Mouse (Mus musculus) lung, embryonic 16.5 days (tissue): ENCODE measurements around the gene Stag1. TPM values are rescaled to one million over a fixed set of nuclear protein-coding genes. Genes with fewer than 3 reads are reported as not detected.

Experiments
- ATAC-seq: fragments of 200-750 bp; cut with Nextera tagmentation; 2 replicates; pipeline ENCODE4 v1.8.0; 2017; ENCODE audit warnings: low read depth, mild to moderate bottlenecking, moderate library complexity
- H3K27ac ChIP-seq: fragments of 300-500 bp; sonication (generic); 2 replicates; pipeline ENCODE4 v1.5.1; 2014; ENCODE audit warnings: mild to moderate bottlenecking, control low read depth, low read length
- H3K27me3 ChIP-seq: fragments of 300-500 bp; sonication (generic); 2 replicates; pipeline ENCODE4 v1.6.1; 2014; ENCODE audit warnings: low read depth, low read length, mixed read lengths; ENCODE audit not compliant: control insufficient read depth, insufficient read depth
- H3K36me3 ChIP-seq: fragments of 300-500 bp; sonication (generic); 2 replicates; pipeline ENCODE4 v1.6.1; 2014; ENCODE audit warnings: low read length; ENCODE audit not compliant: control insufficient read depth, insufficient read depth
- H3K4me1 ChIP-seq: fragments of 300-500 bp; sonication (generic); replicated peaks from 2 replicates; pipeline ENCODE4 v1.6.1; 2014; ENCODE audit warnings: low read length, mixed read lengths; ENCODE audit not compliant: control insufficient read depth, insufficient read depth
- H3K4me2 ChIP-seq: fragments of 300-500 bp; sonication (generic); 2 replicates; pipeline ENCODE4 v1.6.1; 2014; ENCODE audit warnings: low read depth, low read length, control low read depth
- H3K4me3 ChIP-seq: fragments of 300-500 bp; sonication (generic); 2 replicates; pipeline ENCODE4 v1.5.1; 2014; ENCODE audit warnings: mild to moderate bottlenecking, low read length, control low read depth
- H3K9ac ChIP-seq: fragments of 300-500 bp; sonication (generic); 2 replicates; pipeline ENCODE4 v1.6.1; 2014; ENCODE audit warnings: low read length, control low read depth
- H3K9me3 ChIP-seq: fragments of 300-500 bp; sonication (generic); 2 replicates; pipeline ENCODE4 v1.6.1; 2016; ENCODE audit warnings: low read length; ENCODE audit not compliant: control insufficient read depth
- WGBS: fragments of 180-500 bp; shearing (Covaris S2); extraction: QIAGEN DNeasy Blood & Tissue Kit; methylation state at CpG from one replicate; pipeline ENCODE4 v1.1.7; 2014; 5-methylcytosine and 5-hydroxymethylcytosine counted together
- polyA plus RNA-seq: library from polyadenylated mRNA; unstranded; fragments of >200 nt; fragmentation: Nextera tagmentation; extraction: Ambion mirVana; gene quantifications from 2 replicates; pipeline ENCODE4 v1.2.1, GENCODE M21; 2015

The Stag1 gene
- polyA plus RNA-seq, 1 experiment from 2014 or later: 40.0 TPM

- ATAC-seq: no peak
- Histone ChIP-seq H3K27me3 (no peaks in the 10 kb centered on the region), H3K4me2 (no peak overlapping the region), H3K9me3 (no peaks in the 10 kb centered on the region), H3K27ac (no peak overlapping the region), H3K4me3 (no peak overlapping the region), H3K36me3 (no peaks in the 10 kb centered on the region), H3K9ac (no peak overlapping the region), H3K4me1 (peaks cover 5% of the 10 kb centered on the region; the same call in 1 of the 2 replicates)
- WGBS: 92% methylated on average over 4 of the region's 4 CpGs
Observed at GRCm38 (mm10) chr9:100656058-100656457, 58.5 kb downstream of the Stag1 start.

GRCm38 (mm10) chr9:100660587-100660986 lies 63.0 kb downstream of the Stag1 start:
- H3K27ac ChIP-seq: no peak overlapping the region
- no peaks in the 10 kb centered on the region for H3K9me3 ChIP-seq
- no peak overlapping the region for H3K4me2 ChIP-seq
- H3K4me3 ChIP-seq: no peak overlapping the region
- no peaks in the 10 kb centered on the region for H3K36me3 ChIP-seq
- no peak overlapping the region for H3K9ac ChIP-seq
- H3K27me3 ChIP-seq: no peaks in the 10 kb centered on the region
- no peak for ATAC-seq
- peaks cover 2% of the 10 kb centered on the region; the same call in 1 of the 2 replicates for H3K4me1 ChIP-seq

DNA sequence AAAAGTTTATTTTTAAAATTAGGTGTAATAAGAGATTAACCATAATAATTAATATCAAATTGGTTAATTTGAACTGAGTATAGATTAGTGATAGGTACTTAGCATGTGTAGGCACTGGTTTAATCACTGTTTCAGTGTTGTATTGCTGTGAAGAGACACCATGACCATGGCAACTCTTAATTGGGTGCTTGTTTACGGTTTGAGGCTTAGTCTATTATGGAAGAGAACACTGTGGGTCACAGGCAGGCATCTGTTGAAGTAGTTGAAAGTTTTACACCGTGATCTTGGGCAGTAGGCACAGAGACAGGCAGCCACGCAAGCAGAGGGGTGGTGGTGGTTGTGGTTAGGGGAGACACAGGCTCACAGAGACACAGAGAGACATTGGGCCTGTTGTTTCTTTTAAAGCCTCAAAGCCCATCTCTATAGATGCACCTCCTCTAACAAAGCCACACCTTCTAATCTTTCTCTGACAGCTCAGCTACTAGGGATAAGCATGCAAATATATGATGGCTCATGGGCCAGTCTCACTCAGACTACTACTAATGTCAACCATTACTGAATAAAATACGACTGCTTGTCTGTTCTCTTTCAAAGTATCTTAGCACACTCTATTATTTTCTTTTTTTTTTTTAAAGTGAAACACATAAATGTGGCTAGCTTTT lies 66.0 kb downstream of the Stag1 start:
- Histone ChIP-seq H3K27me3 (no peaks in the 10 kb centered on the region), H3K27ac (no peak overlapping the region), H3K9me3 (no peaks in the 10 kb centered on the region), H3K4me1 (peaks cover 2% of the 10 kb centered on the region; the same call in 1 of the 2 replicates), H3K9ac (no peak overlapping the region), H3K4me3 (no peak overlapping the region), H3K36me3 (no peaks in the 10 kb centered on the region), H3K4me2 (no peak overlapping the region)
- ATAC-seq: no peak
- WGBS: 81% methylated on average over 4 of the region's 4 CpGs

DNA sequence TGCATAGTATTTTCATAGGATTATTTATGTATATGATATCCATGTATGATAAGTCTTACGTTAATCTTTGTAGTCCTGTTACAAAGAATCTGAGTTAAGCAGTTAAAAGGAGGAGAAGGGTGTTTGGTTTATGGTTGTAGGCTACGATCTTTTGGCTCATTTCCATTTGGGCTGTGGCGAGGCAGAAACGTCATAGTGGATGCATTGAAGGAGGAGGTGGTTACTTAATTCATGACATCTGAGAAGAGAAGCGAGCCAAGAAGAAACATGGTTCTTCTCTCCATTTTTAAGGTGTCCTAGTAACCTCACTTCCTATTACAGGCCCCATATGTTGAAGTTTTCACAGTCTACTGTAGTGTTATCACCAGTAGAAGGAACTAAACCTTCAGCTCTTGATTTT lies 72.6 kb downstream of the Stag1 start:
- Histone ChIP-seq H3K9me3 (no peaks in the 10 kb centered on the region), H3K27ac (no peak overlapping the region), H3K4me3 (no peak overlapping the region), H3K27me3 (no peaks in the 10 kb centered on the region), H3K4me2 (no peak overlapping the region), H3K4me1 (no peaks in the 10 kb centered on the region), H3K9ac (no peak overlapping the region), H3K36me3 (no peaks in the 10 kb centered on the region)
- no peak for ATAC-seq
- WGBS: 52% methylated on average over 5 of the region's 5 CpGs

- Histone ChIP-seq H3K9me3 (no peaks in the 10 kb centered on the region), H3K36me3 (no peaks in the 10 kb centered on the region), H3K4me3 (no peak overlapping the region), H3K9ac (no peak overlapping the region), H3K4me1 (no peaks in the 10 kb centered on the region), H3K27ac (no peak overlapping the region), H3K4me2 (no peak overlapping the region), H3K27me3 (no peaks in the 10 kb centered on the region)
- no peak for ATAC-seq
Observed at GRCm38 (mm10) chr9:100679036-100679435, 81.4 kb downstream of the Stag1 start.

GRCm38 (mm10) chr9:100682285-100682684 lies 84.7 kb downstream of the Stag1 start:
- no peaks in the 10 kb centered on the region for H3K9me3 ChIP-seq
- H3K9ac ChIP-seq: no peak overlapping the region
- no peaks in the 10 kb centered on the region for H3K27me3 ChIP-seq
- H3K27ac ChIP-seq: no peak overlapping the region
- H3K4me3 ChIP-seq: no peak overlapping the region
- no peak overlapping the region for H3K4me2 ChIP-seq
- H3K4me1 ChIP-seq: peaks cover 3% of the 10 kb centered on the region; the same call in 1 of the 2 replicates
- ATAC-seq: no peak
- no peaks in the 10 kb centered on the region for H3K36me3 ChIP-seq

DNA sequence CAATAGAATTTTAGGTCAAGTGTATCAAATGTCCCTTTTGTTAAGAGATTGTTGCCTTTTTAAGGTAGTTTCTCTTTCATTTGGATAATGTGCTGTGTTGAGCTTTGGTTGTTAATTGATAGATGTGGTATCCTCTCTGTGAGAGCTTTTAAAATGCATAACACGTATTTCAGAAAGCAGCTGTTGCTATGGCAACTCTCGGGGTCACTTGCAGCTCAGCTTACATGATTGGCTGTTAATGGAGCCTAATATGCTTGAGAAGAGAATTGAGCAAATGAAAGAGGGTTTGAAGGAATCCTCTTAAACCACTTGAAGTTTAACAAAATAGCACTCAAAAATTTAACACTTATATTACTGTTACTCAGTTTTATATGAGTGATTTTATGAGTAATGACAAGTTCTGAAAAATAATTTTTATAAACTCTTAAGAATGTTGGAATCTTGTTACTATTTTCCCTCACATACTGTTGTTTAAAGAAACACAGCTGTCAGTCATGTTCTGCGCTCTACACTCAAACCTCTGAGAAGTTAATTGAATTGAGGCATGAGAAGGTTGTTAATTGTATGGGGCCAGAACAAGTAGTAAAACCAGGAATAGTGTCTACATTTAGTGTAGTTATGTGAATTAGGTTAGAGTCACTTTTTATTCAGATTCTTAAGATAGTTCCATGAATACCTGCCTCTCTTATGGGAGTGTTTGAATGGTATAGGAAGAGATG lies 88.3 kb downstream of the Stag1 start:
- Histone ChIP-seq H3K4me2 (no peak overlapping the region), H3K36me3 (no peaks in the 10 kb centered on the region), H3K9ac (no peak overlapping the region), H3K27ac (peak overlapping the region; percentile 28), H3K9me3 (no peaks in the 10 kb centered on the region), H3K4me1 (peaks cover 3% of the 10 kb centered on the region; the same call in 1 of the 2 replicates), H3K27me3 (no peaks in the 10 kb centered on the region), H3K4me3 (no peak overlapping the region)
- WGBS: 19% methylated on average over 3 of the region's 3 CpGs
- peak; percentile 82 for ATAC-seq

- Histone ChIP-seq H3K9me3 (no peaks in the 10 kb centered on the region), H3K9ac (no peak overlapping the region), H3K4me2 (no peak overlapping the region), H3K4me3 (no peak overlapping the region), H3K27ac (no peak overlapping the region), H3K4me1 (peaks cover 2% of the 10 kb centered on the region; the same call in 1 of the 2 replicates), H3K27me3 (no peaks in the 10 kb centered on the region), H3K36me3 (no peaks in the 10 kb centered on the region)
- WGBS: 86% methylated on average over 3 of the region's 3 CpGs
- ATAC-seq: no peak
Observed at GRCm38 (mm10) chr9:100689765-100690316, 92.2 kb downstream of the Stag1 start.

DNA sequence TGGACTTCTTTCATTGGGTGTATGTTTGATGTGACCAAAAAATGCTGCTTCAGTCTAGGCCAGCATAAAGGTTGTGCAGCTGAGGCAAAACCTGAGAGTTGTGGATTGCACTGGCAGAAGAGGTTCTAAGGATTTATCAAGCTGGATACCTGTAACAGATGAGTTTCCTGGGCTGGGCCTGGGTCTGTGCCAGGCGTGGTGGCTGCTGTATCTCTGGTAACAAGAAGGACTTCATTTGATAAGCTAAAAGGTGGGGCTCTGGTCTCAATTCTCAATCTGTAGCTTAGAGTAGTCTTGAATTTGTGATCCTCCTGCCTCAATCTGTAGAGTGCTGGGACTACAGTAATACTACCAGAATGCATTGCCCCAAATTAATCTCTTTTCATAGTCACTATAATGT lies 94.6 kb downstream of the Stag1 start:
- Histone ChIP-seq H3K4me1 (0 out of 2 replicates have a peak, but pooled peaks cover 2% of the 10 kb centered on the region), H3K27me3 (no peaks in the 10 kb centered on the region), H3K27ac (no peak overlapping the region), H3K36me3 (no peaks in the 10 kb centered on the region), H3K4me2 (no peak overlapping the region), H3K9me3 (no peaks in the 10 kb centered on the region), H3K9ac (no peak overlapping the region), H3K4me3 (no peak overlapping the region)
- 69% methylated on average over 1 of the region's 1 CpGs for WGBS
- ATAC-seq: no peak
